Mouse (Mus musculus) cerebellum, postnatal 4 days (tissue): Measurements from ENCODE around the gene Amt.

Source experiments
- DNase-seq, 2 experiments: peaks; one replicate each; pipeline ENCODE4 v3.0.0; 2022; ENCODE audit warnings: low spot score in 2 of 2, mixed read lengths in 1 of 2

The Amt gene

GRCm38 (mm10) chr9:108338886-108339781, 42.5 kb downstream of the Amt start, which contains the start of gene Gpx1:
Gene Gpx1, plus strand, starts transcription at chr9:108338903.
- DNase-seq = peak; percentile 64 to 83

- peak in 1 of 2 experiments; percentile 19 for DNase-seq
Observed at GRCm38 (mm10) chr9:108339886-108340257, 43.2 kb downstream of the Amt start.

GRCm38 (mm10) chr9:108340258-108341138, 43.8 kb downstream of the Amt start:
- DNase-seq = no peak

- DNase-seq = no peak
Observed at GRCm38 (mm10) chr9:108341139-108341475, 44.5 kb downstream of the Amt start.

- no peak for DNase-seq
Observed at GRCm38 (mm10) chr9:108341801-108342200, 45.1 kb downstream of the Amt start.

- no peak for DNase-seq
Observed at GRCm38 (mm10) chr9:108342301-108342831, 45.7 kb downstream of the Amt start.

GRCm38 (mm10) chr9:108343331-108343730, 46.7 kb downstream of the Amt start:
- DNase-seq = no peak

- no peak for DNase-seq
Observed at GRCm38 (mm10) chr9:108343835-108344234, 47.2 kb downstream of the Amt start.

- DNase-seq = no peak
Observed at GRCm38 (mm10) chr9:108344471-108344870, 47.8 kb downstream of the Amt start.

- DNase-seq = no peak
Observed at GRCm38 (mm10) chr9:108347024-108347423, 50.4 kb downstream of the Amt start.

GRCm38 (mm10) chr9:108347540-108348289, 51.1 kb downstream of the Amt start, which contains the start of gene Usp4:
Gene Usp4, plus strand, starts transcription at chr9:108347853.
- DNase-seq = peak; percentile 59 to 89

GRCm38 (mm10) chr9:108348290-108348680, 51.6 kb downstream of the Amt start:
- no peak for DNase-seq

GRCm38 (mm10) chr9:108349727-108350126, 53.1 kb downstream of the Amt start:
- no peak for DNase-seq
